Mouse (Mus musculus) thymus, adult 2 months (tissue): ENCODE results near the gene Gzmm. TPM values are rescaled to one million over a fixed set of nuclear protein-coding genes. Genes with fewer than 3 reads are reported as not detected.

ENCODE experiments used
- DNase-seq: peaks from one replicate; pipeline ENCODE4 v3.0.0; 2021
- H3K27ac ChIP-seq: fragments of 200-500 bp; 2 replicates; pipeline ENCODE4 v1.5.1; 2012; ENCODE audit warnings: low read length, control low read depth; ENCODE audit not compliant: control insufficient read depth, insufficient read depth
- H3K27me3 ChIP-seq: fragments of 200-500 bp; 2 replicates; pipeline ENCODE4 v1.6.1; 2012; ENCODE audit warnings: mild to moderate bottlenecking, low read length, moderate library complexity, mixed read lengths; ENCODE audit not compliant: control insufficient read depth, insufficient read depth
- H3K36me3 ChIP-seq: fragments of 200-500 bp; 2 replicates; pipeline ENCODE4 v1.6.1; 2012; ENCODE audit warnings: mild to moderate bottlenecking, low read length, moderate library complexity; ENCODE audit not compliant: control insufficient read depth, insufficient read depth
- H3K4me1 ChIP-seq: fragments of 200-500 bp; replicated peaks from 2 replicates; pipeline ENCODE4 v1.6.1; 2012; ENCODE audit warnings: low read length; ENCODE audit not compliant: control insufficient read depth, insufficient read depth
- H3K4me3 ChIP-seq: fragments of 200-500 bp; 2 replicates; pipeline ENCODE4 v1.5.1; 2012; ENCODE audit warnings: mild to moderate bottlenecking, low read length, control low read depth, moderate library complexity; ENCODE audit not compliant: control insufficient read depth, insufficient read depth
- CTCF ChIP-seq: fragments of 200-500 bp; IDR thresholded peaks from 2 replicates; pipeline ENCODE4 v1.5.1; 2012; ENCODE audit warnings: mild to moderate bottlenecking, control low read depth, low read length, moderate library complexity, borderline replicate concordance; ENCODE audit not compliant: control insufficient read depth, poor library complexity, insufficient read depth; ENCODE audit errors: extremely low read depth
- POLR2A ChIP-seq: fragments of 200-500 bp; IDR thresholded peaks from 2 replicates; pipeline ENCODE4 v1.6.1; 2012; ENCODE audit warnings: mild to moderate bottlenecking, low read length, control low read depth, moderate library complexity; ENCODE audit not compliant: control insufficient read depth, poor library complexity, insufficient read depth; ENCODE audit errors: extremely low read depth
- WGBS: fragments of 180-500 bp; shearing (Covaris S2); methylation state at CpG from one replicate; pipeline ENCODE4 v1.1.7; 2018; 5-methylcytosine and 5-hydroxymethylcytosine counted together
- polyA plus RNA-seq: library from polyadenylated mRNA; depleted of rRNA; stranded (reverse); fragments of >200 nt; gene quantifications from 2 replicates; pipeline ENCODE4 v1.2.3, GENCODE M21; 2012

The Gzmm gene
- polyA plus RNA-seq, 1 experiment: 1.2 TPM

DNA sequence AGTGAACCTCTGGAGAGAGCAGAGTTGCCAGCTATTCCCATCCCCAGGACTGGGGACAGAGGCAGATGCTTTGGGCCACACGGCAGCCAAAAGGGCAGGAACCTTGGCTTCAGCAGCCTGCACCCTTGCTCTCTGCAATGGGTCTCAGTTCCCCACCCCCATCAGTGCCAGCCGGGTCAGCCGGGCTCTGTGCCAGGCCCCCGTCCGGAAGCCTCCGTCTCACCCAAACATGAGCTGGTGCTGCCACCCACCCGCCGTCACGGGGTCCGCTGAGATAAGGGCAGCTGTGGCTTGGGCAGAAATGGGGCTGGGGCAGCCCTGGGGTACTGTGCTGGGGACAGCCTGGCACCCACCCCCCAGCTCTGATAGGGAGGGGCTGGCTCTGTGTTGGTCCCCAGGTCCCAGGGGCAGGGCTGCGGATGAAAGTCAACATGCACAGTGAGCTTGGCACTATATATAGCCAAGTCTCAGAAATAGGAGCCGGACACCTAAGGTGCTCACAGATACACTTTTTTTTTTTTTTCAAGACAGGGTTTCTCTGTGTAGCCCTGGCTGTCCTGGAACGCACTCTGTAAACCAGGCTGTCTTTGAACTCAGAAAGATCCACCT is 40.6 kb downstream of the Gzmm start:
- TF ChIP-seq CTCF (no peak), POLR2A (no peak)
- DNase-seq: no peak
- no peaks in the 10 kb centered on the region for H3K36me3 ChIP-seq
- H3K4me1 ChIP-seq: no peaks in the 10 kb centered on the region
- WGBS: 52% methylated on average over 13 of the region's 13 CpGs
- H3K27ac ChIP-seq: no peak overlapping the region
- H3K27me3 ChIP-seq: no peaks in the 10 kb centered on the region
- no peak overlapping the region for H3K4me3 ChIP-seq

DNA sequence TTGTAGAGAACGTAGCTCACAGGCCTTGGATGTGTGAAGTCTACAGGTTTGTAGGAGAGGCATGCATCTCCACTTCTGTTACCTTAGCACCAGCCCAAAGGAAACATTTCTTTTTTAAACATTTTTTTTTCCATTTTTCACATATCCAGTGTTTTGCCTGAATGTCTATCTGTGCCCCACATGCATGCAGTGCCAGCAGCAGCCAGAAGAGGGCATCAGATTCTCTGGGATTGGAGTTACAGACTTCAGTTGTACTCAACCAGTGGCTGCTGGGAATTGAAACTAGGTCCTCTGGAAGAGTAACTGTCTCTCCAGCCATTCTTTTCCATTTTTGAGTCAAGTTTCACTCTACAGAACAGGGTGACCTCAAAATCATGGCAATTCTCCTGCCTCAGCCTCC is 43.7 kb downstream of the Gzmm start:
- Histone ChIP-seq H3K4me1 (no peaks in the 10 kb centered on the region), H3K4me3 (no peak overlapping the region), H3K36me3 (peaks cover 21% of the 10 kb centered on the region), H3K27me3 (no peaks in the 10 kb centered on the region), H3K27ac (no peak overlapping the region)
- 100% methylated on average over 1 of the region's 1 CpGs for WGBS
- TF ChIP-seq CTCF (no peak), POLR2A (no peak)
- peak; percentile 68 for DNase-seq

DNA sequence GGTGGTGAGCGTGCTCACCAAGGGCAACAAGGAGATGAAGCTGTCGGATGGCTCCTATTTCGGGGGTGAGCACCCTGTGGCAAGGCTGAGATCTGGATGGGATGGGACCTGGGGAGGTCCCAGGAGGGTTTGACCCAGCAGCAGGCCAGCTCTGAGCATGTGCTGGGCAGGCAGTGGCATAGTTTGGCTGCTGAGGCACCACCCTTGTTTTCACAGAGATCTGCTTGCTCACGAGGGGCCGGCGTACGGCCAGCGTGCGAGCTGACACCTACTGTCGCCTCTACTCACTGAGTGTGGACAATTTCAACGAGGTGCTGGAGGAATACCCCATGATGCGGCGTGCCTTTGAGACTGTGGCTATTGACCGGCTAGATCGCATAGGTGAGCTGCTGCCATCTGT is 45.0 kb downstream of the Gzmm start:
- TF ChIP-seq POLR2A: no peak
- TF ChIP-seq CTCF: no peak
- H3K4me3 ChIP-seq: no peak overlapping the region
- no peaks in the 10 kb centered on the region for H3K4me1 ChIP-seq
- no peaks in the 10 kb centered on the region for H3K27me3 ChIP-seq
- no peak overlapping the region for H3K27ac ChIP-seq
- WGBS: 98% methylated on average over 15 of the region's 15 CpGs
- peaks cover 22% of the 10 kb centered on the region for H3K36me3 ChIP-seq
- no peak for DNase-seq

DNA sequence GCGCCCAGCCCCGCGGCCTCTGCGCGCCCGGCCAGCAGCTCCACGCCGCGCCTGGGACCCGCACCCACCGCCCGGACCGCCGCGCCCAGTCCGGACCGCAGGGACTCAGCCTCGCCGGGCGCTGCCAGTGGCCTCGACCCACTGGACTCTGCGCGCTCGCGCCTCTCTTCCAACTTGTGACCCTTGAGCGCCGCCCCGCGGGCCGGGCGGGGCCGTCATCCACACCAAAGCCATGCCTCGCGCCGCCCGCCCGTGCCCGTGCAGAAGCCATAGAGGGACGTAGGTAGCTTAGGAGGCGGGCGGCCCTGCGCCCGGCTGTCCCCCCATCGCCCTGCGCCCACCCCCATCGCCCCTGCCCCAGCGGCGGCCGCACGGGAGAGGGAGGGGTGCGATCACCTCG is 46.5 kb downstream of the Gzmm start:
- no peak for TF ChIP-seq POLR2A
- no peak for TF ChIP-seq CTCF
- H3K4me1 ChIP-seq: no peaks in the 10 kb centered on the region
- no peaks in the 10 kb centered on the region for H3K27me3 ChIP-seq
- WGBS: 94% methylated on average over 51 of the region's 52 CpGs
- no peak for DNase-seq
- H3K36me3 ChIP-seq: peaks cover 26% of the 10 kb centered on the region
- H3K4me3 ChIP-seq: no peak overlapping the region
- H3K27ac ChIP-seq: no peak overlapping the region

DNA sequence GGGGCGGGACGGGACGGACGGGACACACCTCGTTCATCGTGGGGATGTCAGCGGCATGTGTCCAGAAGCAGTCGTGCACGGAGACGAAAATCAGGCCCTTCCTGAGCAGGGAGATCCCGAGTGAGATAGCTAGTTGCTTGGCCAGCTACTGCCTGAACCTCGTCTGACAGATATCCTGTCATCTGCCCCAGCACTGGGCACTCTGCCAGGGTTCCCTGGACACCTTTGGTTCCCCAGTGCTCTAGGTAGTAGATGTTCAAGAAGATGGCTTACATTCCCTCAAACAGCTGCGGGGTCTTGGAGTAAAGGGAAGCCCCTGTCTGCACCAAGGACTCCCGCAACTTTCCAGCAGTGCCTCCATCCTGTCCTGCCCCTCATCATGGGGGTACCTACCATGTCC is 47.9 kb downstream of the Gzmm start:
- Histone ChIP-seq H3K27ac (no peak overlapping the region), H3K36me3 (peaks cover 34% of the 10 kb centered on the region), H3K4me1 (no peaks in the 10 kb centered on the region), H3K4me3 (no peak overlapping the region), H3K27me3 (no peaks in the 10 kb centered on the region)
- 95% methylated on average over 14 of the region's 14 CpGs for WGBS
- no peak for DNase-seq
- TF ChIP-seq POLR2A: no peak
- no peak for TF ChIP-seq CTCF

DNA sequence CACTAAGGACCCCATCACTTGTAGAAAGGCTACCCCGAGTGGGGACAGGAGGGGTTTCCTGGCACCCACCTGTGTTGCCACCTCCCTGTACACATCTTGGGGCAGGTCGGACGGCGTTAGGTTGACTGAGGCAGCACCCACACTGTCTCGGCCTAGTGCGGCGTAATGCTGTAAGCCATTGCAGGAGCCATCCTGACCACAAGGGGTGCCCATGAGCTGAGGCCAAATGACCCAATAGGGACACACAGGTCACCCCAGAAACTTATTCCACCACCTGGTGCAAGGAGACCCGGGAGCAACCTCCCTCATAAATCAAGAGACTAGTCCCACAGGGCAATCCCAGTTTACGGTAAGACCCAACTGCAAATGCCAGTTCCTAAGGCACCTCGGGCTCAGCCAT is 49.4 kb downstream of the Gzmm start:
- TF ChIP-seq POLR2A: no peak
- peak; percentile 57; the same call in 1 of the 2 replicates for TF ChIP-seq CTCF
- peak; percentile 34 for DNase-seq
- WGBS: 97% methylated on average over 10 of the region's 10 CpGs
- Histone ChIP-seq H3K36me3 (peaks cover 42% of the 10 kb centered on the region), H3K27me3 (no peaks in the 10 kb centered on the region), H3K4me1 (no peaks in the 10 kb centered on the region), H3K27ac (no peak overlapping the region), H3K4me3 (no peak overlapping the region)

DNA sequence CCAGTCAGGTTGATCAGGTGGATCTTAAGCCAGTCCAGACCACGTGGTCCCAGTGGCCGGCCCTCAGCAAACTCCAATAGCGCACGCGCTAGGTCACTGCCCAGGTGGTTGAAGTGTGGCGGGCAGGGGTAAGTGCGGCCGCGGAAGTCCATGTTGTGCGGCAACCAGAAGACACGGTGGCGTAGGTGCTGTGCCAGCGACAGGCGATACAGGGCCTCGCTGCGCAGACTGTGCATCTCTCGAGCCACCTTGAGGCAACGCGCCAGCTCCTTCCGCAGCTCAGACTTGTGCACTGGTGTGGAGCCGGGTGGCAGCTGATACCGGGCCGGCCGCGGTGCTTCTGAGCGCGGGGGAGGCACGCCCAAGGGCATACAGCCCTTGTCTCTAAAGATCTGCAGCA is 50.4 kb downstream of the Gzmm start:
- no peak for DNase-seq
- H3K27ac ChIP-seq: no peak overlapping the region
- peaks cover 42% of the 10 kb centered on the region for H3K36me3 ChIP-seq
- H3K4me1 ChIP-seq: no peaks in the 10 kb centered on the region
- no peaks in the 10 kb centered on the region for H3K27me3 ChIP-seq
- TF ChIP-seq POLR2A (no peak), CTCF (no peak)
- WGBS: 97% methylated on average over 28 of the region's 28 CpGs
- no peak overlapping the region for H3K4me3 ChIP-seq
